Mouse (Mus musculus): ENCODE data around the gene Gcsh. TPM values are rescaled to one million over a fixed set of nuclear protein-coding genes. Genes with fewer than 3 reads are reported as not detected.
A peak's percentile ranks its signal among the peaks of the same experiment; 100 is the strongest.

Gcsh gene
- polyA plus RNA-seq (2015; fragmentation: Nextera tagmentation; extraction: Ambion mirVana): 164 and 173 TPM in 2 replicates

DNA sequence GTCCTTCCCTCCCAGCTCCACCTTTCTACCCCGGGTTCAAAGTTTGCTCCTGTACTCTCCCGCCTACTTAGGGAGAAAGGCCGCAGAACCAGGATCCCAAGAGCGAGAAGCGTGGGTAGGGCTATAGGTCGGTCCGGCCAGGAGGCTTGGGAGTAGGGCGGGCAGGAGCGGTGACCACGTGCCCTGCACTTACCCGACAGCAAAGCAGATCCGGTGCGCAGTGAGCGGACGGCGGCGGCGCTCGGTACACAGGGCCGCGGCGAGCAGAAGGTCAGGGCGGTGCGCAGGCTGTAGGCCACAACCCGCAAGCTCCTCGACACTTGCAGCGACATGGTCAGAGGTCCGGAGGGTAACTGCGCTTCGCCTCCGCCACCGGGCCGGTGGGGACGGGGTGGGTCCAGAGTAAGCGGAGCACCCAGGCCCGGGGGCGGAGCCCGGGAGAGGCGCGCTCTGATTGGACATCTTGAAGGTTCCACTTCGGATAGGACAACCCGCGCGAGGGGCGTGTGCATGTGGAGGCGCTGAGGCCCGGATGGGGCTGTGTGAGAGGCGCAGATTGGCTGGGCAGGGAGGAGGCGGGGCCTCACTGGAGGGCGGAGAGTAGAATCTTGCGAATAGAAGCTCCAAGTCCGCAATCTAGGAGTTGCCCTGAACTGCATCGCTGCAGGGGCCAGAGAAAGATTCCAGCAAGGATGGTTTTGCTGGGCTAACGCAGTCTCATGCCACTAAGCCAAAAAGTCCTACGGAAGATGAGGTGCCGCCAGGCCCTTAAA, at the start of gene Gcsh:
Gcsh (minus strand) TSS at position 443 of the 773 bp plus-strand sequence.
- peak; percentile 100 for ATAC-seq
- Histone ChIP-seq H3K36me3 (ENCODE audit: control insufficient read depth, insufficient read depth, low read length) (no peaks in the 10 kb centered on the region), H3K9me3 (ENCODE audit: control insufficient read depth, low read length) (no peaks in the 10 kb centered on the region), H3K27me3 (replicated peaks; ENCODE audit: control insufficient read depth, insufficient read depth, low read length) (no peaks in the 10 kb centered on the region), H3K9ac (ENCODE audit: low read depth, low read length) (peak within 1 kb of the TSS; percentile 79), H3K27ac (ENCODE audit: low read length) (peak within 1 kb of the TSS; percentile 88), H3K4me2 (ENCODE audit: low read depth, low read length) (peak within 1 kb of the TSS; percentile 93), H3K4me3 (ENCODE audit: low read length) (peak within 1 kb of the TSS; percentile 77), H3K4me1 (ENCODE audit: control insufficient read depth, insufficient read depth, low read length) (peaks cover 9% of the 10 kb centered on the region; the same call in 1 of the 2 replicates)
- WGBS: under 1% methylated on average over 56 of the region's 56 CpGs

DNA sequence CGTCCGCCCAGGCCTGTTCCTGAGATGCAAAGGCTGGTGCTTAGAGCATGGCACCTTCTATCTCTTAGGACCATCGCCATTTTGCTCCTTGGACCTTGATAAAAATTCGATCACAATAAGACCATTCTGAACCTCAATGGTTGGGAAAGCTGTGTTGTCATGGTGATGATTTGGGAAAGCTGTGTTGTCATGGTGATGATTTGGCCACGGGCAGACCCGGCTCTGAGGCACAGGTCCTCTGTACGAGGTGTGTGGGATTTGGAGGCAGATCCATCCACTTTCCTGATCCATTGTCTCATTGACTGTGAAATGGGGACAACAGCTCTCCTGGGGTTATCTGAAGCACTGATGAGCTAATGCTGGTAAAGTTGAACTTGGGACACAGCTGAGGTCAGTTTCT, 46.5 kb upstream of the Gcsh start:
- 66% methylated on average over 7 of the region's 7 CpGs for WGBS
- Histone ChIP-seq H3K4me2 (ENCODE audit: low read depth, low read length) (no peak overlapping the region), H3K4me3 (ENCODE audit: low read length) (no peak overlapping the region), H3K9me3 (ENCODE audit: control insufficient read depth, low read length) (no peaks in the 10 kb centered on the region), H3K4me1 (ENCODE audit: control insufficient read depth, insufficient read depth, low read length) (peaks cover 2% of the 10 kb centered on the region; the same call in 1 of the 2 replicates), H3K36me3 (ENCODE audit: control insufficient read depth, insufficient read depth, low read length) (no peaks in the 10 kb centered on the region), H3K27ac (ENCODE audit: low read length) (no peak overlapping the region), H3K27me3 (replicated peaks; ENCODE audit: control insufficient read depth, insufficient read depth, low read length) (no peaks in the 10 kb centered on the region), H3K9ac (ENCODE audit: low read depth, low read length) (no peak overlapping the region)
- ATAC-seq: no peak

DNA sequence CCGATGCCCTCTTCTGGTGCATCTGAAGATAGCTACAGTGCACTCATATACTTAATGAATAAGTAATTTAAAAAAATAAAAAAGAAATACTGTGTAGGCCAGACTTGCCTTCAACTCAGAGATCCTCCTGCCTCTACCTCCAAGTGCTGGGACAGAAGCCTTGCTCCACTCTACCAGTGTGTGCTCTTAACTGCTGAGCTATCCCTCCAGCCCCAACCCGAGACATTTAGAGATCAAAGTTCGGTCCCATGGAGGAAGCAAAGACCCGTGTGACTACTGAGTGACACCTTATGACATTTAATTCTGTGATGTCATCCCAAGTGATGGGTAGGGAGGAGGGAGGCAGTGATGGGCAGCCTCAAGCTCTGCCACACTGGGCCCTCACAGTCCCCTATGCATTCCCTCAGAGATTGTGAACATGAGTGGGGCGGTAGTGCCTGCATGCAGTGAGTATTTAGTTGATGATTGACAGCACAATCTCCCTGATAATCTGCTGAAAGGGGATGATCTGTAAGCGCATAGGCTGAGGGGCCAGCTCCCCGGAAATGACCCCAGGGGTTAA, 44.1 kb upstream of the Gcsh start:
- H3K4me2 ChIP-seq (ENCODE audit: low read depth, low read length): no peak overlapping the region
- peaks cover 2% of the 10 kb centered on the region; the same call in 1 of the 2 replicates for H3K4me1 ChIP-seq (ENCODE audit: control insufficient read depth, insufficient read depth, low read length)
- no peak overlapping the region for H3K4me3 ChIP-seq (ENCODE audit: low read length)
- ATAC-seq: peak; percentile 56
- H3K27me3 ChIP-seq (replicated peaks; ENCODE audit: control insufficient read depth, insufficient read depth, low read length): no peaks in the 10 kb centered on the region
- 76% methylated on average over 7 of the region's 7 CpGs for WGBS
- H3K36me3 ChIP-seq (ENCODE audit: control insufficient read depth, insufficient read depth, low read length): no peaks in the 10 kb centered on the region
- no peak overlapping the region for H3K27ac ChIP-seq (ENCODE audit: low read length)
- H3K9ac ChIP-seq (ENCODE audit: low read depth, low read length): no peak overlapping the region
- no peaks in the 10 kb centered on the region for H3K9me3 ChIP-seq (ENCODE audit: control insufficient read depth, low read length)

DNA sequence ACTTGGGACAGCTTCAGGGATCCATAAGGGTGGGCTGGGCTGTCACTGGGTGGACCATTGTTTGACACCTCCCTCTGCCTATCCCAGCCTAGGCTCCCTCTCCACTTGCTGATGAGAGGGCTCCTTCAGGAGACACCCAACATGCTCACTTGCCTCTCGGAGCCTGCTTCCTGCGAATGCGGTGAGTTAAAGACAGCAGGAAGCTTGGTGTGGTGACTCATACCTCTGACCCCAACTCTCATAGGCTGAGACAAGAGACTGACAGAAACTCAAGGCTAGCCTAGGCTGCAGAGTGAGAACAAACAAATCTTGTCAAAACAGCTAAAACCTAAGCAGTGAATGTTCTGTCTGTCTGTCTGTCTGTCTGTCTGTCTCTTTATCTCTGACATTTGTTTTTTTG, 40.1 kb upstream of the Gcsh start:
- Histone ChIP-seq H3K9me3 (ENCODE audit: control insufficient read depth, low read length) (no peaks in the 10 kb centered on the region), H3K9ac (ENCODE audit: low read depth, low read length) (no peak overlapping the region), H3K4me3 (ENCODE audit: low read length) (no peak overlapping the region), H3K27me3 (replicated peaks; ENCODE audit: control insufficient read depth, insufficient read depth, low read length) (no peaks in the 10 kb centered on the region), H3K36me3 (ENCODE audit: control insufficient read depth, insufficient read depth, low read length) (no peaks in the 10 kb centered on the region), H3K4me1 (ENCODE audit: control insufficient read depth, insufficient read depth, low read length) (peaks cover 2% of the 10 kb centered on the region; the same call in 1 of the 2 replicates), H3K27ac (ENCODE audit: low read length) (no peak overlapping the region), H3K4me2 (ENCODE audit: low read depth, low read length) (no peak overlapping the region)
- ATAC-seq: no peak
- 41% methylated on average over 3 of the region's 3 CpGs for WGBS

DNA sequence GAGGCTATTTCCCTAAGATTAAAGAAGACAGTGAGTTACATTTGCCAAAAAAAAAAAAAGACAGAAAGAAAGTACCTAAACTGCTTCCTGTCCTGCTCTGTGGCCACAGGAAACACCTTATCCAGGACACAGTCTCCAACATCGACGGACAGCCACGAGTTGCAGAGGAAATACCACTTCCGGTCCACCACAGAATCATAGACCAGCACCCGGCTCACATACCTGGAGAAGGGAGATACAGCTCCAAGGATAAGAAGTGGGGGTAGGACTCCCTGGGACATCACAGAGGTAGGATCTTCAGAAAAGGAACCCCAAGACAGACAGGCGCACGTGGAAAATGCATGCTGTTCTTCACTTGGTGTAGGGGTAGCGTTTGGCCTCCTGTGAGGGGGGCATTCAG, 39.3 kb upstream of the Gcsh start:
- 77% methylated on average over 8 of the region's 8 CpGs for WGBS

DNA sequence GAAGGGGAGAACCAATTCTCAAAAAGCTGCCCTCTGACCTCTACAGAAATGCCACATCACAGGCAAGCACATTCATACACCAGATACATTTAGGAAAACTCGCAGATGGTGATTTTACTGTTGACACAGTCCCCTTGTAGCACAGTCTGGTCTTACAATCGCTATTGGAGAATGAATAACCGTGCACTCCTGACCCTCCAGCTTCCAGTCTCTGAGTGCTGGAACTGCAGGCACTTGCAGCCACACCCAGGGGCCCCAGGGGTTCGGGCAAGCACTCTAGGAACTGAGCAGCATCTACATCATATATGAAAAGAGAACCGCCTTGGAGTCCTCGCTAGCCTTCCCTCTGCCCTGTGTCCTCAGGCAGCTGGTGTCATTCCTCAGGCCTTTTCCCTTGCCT, 38.1 kb upstream of the Gcsh start:
- no peak overlapping the region for H3K9ac ChIP-seq (ENCODE audit: low read depth, low read length)
- ATAC-seq: peak; percentile 85
- H3K4me1 ChIP-seq (ENCODE audit: control insufficient read depth, insufficient read depth, low read length): no peaks in the 10 kb centered on the region
- H3K27ac ChIP-seq (ENCODE audit: low read length): no peak overlapping the region
- 39% methylated on average over 6 of the region's 6 CpGs for WGBS
- no peaks in the 10 kb centered on the region for H3K27me3 ChIP-seq (replicated peaks; ENCODE audit: control insufficient read depth, insufficient read depth, low read length)
- H3K4me2 ChIP-seq (ENCODE audit: low read depth, low read length): no peak overlapping the region
- H3K36me3 ChIP-seq (ENCODE audit: control insufficient read depth, insufficient read depth, low read length): no peaks in the 10 kb centered on the region
- no peaks in the 10 kb centered on the region for H3K9me3 ChIP-seq (ENCODE audit: control insufficient read depth, low read length)
- H3K4me3 ChIP-seq (ENCODE audit: low read length): no peak overlapping the region

More for the DNA sequence above, 39.3 kb upstream of the Gcsh start:
- Histone ChIP-seq H3K4me2 (ENCODE audit: low read depth, low read length) (no peak overlapping the region), H3K36me3 (ENCODE audit: control insufficient read depth, insufficient read depth, low read length) (no peaks in the 10 kb centered on the region), H3K9me3 (ENCODE audit: control insufficient read depth, low read length) (no peaks in the 10 kb centered on the region), H3K27ac (ENCODE audit: low read length) (no peak overlapping the region), H3K9ac (ENCODE audit: low read depth, low read length) (no peak overlapping the region), H3K4me1 (ENCODE audit: control insufficient read depth, insufficient read depth, low read length) (peaks cover under 1% of the 10 kb centered on the region; the same call in 1 of the 2 replicates), H3K27me3 (replicated peaks; ENCODE audit: control insufficient read depth, insufficient read depth, low read length) (no peaks in the 10 kb centered on the region), H3K4me3 (ENCODE audit: low read length) (no peak overlapping the region)
- ATAC-seq: no peak

DNA sequence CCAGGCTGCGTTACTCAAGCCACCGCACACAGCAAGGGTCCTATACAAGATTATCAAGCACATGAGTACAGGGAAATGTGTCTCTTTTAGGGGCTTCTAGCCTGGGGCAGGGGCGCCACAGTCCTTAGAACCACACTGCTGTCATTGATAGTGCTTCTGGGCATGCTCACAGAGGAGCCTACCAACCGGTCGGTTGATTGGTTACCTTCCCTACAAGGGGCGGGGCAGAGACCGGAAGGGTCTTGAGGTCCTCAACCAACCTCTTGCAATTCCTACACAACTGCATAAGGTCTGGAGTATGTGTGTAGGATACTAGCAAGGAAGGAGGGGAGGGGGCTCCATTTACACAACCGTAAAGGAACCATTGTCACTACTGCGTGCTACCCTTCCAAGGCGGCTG, 35.3 kb upstream of the Gcsh start:
- no peak overlapping the region for H3K27ac ChIP-seq (ENCODE audit: low read length)
- H3K9me3 ChIP-seq (ENCODE audit: control insufficient read depth, low read length): no peaks in the 10 kb centered on the region
- no peak overlapping the region for H3K9ac ChIP-seq (ENCODE audit: low read depth, low read length)
- no peak overlapping the region for H3K4me2 ChIP-seq (ENCODE audit: low read depth, low read length)
- 95% methylated on average over 10 of the region's 10 CpGs for WGBS
- no peaks in the 10 kb centered on the region for H3K36me3 ChIP-seq (ENCODE audit: control insufficient read depth, insufficient read depth, low read length)
- no peaks in the 10 kb centered on the region for H3K27me3 ChIP-seq (replicated peaks; ENCODE audit: control insufficient read depth, insufficient read depth, low read length)
- H3K4me3 ChIP-seq (ENCODE audit: low read length): no peak overlapping the region
- ATAC-seq: no peak
- no peaks in the 10 kb centered on the region for H3K4me1 ChIP-seq (ENCODE audit: control insufficient read depth, insufficient read depth, low read length)

DNA sequence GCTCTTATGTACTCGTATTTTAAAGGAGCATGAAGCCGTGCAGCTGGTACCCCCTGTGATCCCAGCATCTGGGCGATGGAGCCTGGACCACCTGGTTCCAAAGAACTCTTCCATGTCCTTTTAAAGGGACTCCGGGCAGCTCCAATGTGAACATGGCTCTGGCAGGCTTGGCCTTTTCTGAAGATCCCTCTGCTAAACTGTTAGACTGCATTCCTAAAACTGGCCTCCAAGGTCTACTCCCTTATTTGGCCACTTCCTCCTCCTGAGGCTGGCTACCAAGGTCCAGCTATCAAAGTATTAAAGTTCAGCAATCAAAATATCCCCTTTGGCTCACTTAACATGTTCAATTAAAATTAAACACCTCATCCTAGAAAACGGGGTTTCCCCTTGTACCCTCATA, 34.3 kb upstream of the Gcsh start:
- Histone ChIP-seq H3K9me3 (ENCODE audit: control insufficient read depth, low read length) (no peaks in the 10 kb centered on the region), H3K36me3 (ENCODE audit: control insufficient read depth, insufficient read depth, low read length) (no peaks in the 10 kb centered on the region), H3K4me3 (ENCODE audit: low read length) (no peak overlapping the region), H3K4me1 (ENCODE audit: control insufficient read depth, insufficient read depth, low read length) (no peaks in the 10 kb centered on the region), H3K27ac (ENCODE audit: low read length) (no peak overlapping the region), H3K9ac (ENCODE audit: low read depth, low read length) (no peak overlapping the region), H3K27me3 (replicated peaks; ENCODE audit: control insufficient read depth, insufficient read depth, low read length) (no peaks in the 10 kb centered on the region), H3K4me2 (ENCODE audit: low read depth, low read length) (no peak overlapping the region)
- ATAC-seq: no peak
- WGBS: 86% methylated on average over 5 of the region's 5 CpGs

DNA sequence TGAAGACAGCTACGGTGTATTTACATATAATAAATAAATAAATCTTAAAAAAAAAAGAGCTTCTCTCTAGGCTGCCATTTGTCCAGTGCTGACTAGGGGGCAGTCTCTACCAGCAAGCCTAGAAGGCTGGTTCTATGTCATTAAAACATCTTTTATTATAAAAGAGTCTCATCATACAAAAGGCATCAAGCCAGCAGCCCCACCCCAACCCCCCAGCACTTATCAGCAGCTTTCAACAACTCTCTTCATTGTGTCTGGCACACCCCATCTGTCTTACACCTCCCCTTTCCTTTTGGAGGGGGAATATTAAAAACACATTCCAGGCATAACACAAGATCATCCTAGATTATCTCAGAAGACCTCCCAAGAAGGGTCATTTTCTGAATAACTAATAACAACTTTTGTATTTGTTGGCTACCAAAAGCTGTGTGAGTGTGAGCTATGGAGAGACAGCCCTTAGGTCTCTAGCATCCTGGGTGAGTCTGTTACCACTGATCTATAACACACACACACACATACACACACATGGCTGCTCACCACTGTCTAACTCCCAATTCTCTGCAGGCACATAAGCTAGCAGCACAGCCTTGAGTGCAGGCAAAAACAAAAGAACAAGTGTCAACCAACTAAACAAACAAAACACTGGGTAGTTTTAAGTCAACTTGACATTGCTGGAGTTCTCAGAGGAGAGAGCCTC, 29.1 kb upstream of the Gcsh start:
- Histone ChIP-seq H3K4me1 (ENCODE audit: control insufficient read depth, insufficient read depth, low read length) (no peaks in the 10 kb centered on the region; the same call in 1 of the 2 replicates), H3K36me3 (ENCODE audit: control insufficient read depth, insufficient read depth, low read length) (no peaks in the 10 kb centered on the region), H3K9me3 (ENCODE audit: control insufficient read depth, low read length) (no peaks in the 10 kb centered on the region), H3K27ac (ENCODE audit: low read length) (no peak overlapping the region), H3K9ac (ENCODE audit: low read depth, low read length) (no peak overlapping the region), H3K4me3 (ENCODE audit: low read length) (no peak overlapping the region), H3K27me3 (replicated peaks; ENCODE audit: control insufficient read depth, insufficient read depth, low read length) (no peaks in the 10 kb centered on the region), H3K4me2 (ENCODE audit: low read depth, low read length) (no peak overlapping the region)
- 53% methylated on average over 1 of the region's 1 CpGs for WGBS
- ATAC-seq: no peak

Measured in intestine, embryonic 16.5 days (tissue).